In the genomic region with DNA sequence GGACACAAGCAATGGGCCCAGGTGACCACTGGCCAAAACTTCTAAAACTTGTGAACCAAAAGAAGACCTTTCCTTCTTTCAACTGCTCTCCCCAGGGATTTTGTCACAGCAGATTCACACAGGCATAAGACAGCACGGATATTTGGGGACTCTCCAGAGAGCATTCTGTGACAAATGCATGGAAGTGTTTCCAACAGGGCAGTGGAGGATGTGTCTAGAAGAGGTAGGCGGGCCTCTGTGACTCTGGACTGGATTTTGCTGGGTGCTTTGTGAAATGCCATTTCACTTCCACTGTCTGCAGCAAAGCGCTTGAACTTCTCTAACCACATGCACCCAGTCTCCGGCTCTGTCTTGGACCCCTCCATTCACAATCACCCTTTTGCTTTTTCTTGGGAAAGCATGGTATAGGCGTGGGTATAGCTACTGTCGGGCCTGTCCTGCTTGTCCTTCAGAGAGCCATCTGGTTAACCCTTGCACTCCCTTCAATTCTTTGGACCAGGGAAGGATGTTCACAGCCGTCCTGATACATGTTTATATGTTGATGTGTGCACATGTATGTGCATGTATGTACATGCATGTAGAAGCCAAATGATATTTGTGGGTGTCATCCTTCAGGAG, we compare ENCODE assay signal across 26 mouse cellular contexts.
"Had no signal": no experiment of that assay in that cellular context is flagged by ENCODE, and none has a peak within 500 bp of the region (broad histone marks: within the 10 kb centered on the region; RNA-seq: fewer than 3 reads in every experiment).

No protein-coding gene starts in this region.

- ATAC-seq: forebrain, embryonic 16.5 days; inflammation-experienced regulatory T-cells, adult 6 months; intestine, embryonic 15.5 days; intestine, postnatal 0 days had no signal

- DNase-seq: gastrocnemius, adult 2 months; gastrocnemius, postnatal 10 days; gastrocnemius, postnatal 25 days; heart, adult 2 months; heart, postnatal 10 days; heart, postnatal 4 days; kidney, adult 18-20 months; kidney, adult 8-10 months; kidney, postnatal 4 days; layer of hippocampus, adult 9-11 months; liver; liver, embryonic 13.5 days had no signal

- H3K4me2 ChIP-seq: heart, embryonic 12.5 days; hindbrain, embryonic 12.5 days; hindbrain, embryonic 14.5 days; intestine, embryonic 15.5 days; limb, embryonic 12.5 days; liver, embryonic 11.5 days; liver, embryonic 13.5 days had no signal

- H3K9me3 ChIP-seq: heart, embryonic 10.5 days; hindbrain, embryonic 12.5 days; intestine, embryonic 15.5 days; limb, embryonic 10.5 days; limb, embryonic 12.5 days; liver, embryonic 13.5 days had no signal

- H3K27me3 ChIP-seq: heart, embryonic 12.5 days; hindbrain, embryonic 12.5 days; intestine, embryonic 15.5 days; limb, embryonic 12.5 days; liver, embryonic 13.5 days had no signal

- H3K36me3 ChIP-seq: hindbrain, embryonic 12.5 days; intestine, embryonic 15.5 days; limb, embryonic 10.5 days; limb, embryonic 12.5 days; liver, embryonic 13.5 days had no signal

- H3K4me3 ChIP-seq: gastrocnemius, adult 2 months; heart, adult 2 months; heart, embryonic 10.5 days; heart, embryonic 12.5 days; hindbrain, embryonic 10.5 days; hindbrain, embryonic 12.5 days; intestine, embryonic 15.5 days; left cerebral cortex, adult 2 months; limb, embryonic 10.5 days; limb, embryonic 12.5 days; liver, embryonic 13.5 days had no signal

- H3K27ac ChIP-seq: gastrocnemius, adult 2 months; heart, adult 2 months; heart, embryonic 10.5 days; hindbrain, embryonic 10.5 days; hindbrain, embryonic 12.5 days; hindbrain, embryonic 14.5 days; intestine, embryonic 15.5 days; kidney, postnatal 0 days; left cerebral cortex, adult 2 months; limb, embryonic 10.5 days; limb, embryonic 12.5 days; liver, embryonic 13.5 days had no signal

- H3K4me1 ChIP-seq: heart, embryonic 10.5 days; heart, embryonic 12.5 days; hindbrain, embryonic 12.5 days; limb, embryonic 10.5 days had no signal

- H3K9ac ChIP-seq: heart, embryonic 12.5 days; hindbrain, embryonic 12.5 days; hindbrain, embryonic 14.5 days; intestine, embryonic 15.5 days; limb, embryonic 12.5 days; liver, embryonic 13.5 days had no signal
